Comparison of ENCODE assay signal across 13 mouse cellular contexts in genomic region chr12:24762253-24762652, GRCm38 (mm10). TPM values are rescaled to one million over a fixed set of nuclear protein-coding genes. Genes with fewer than 3 reads are reported as not detected.
A peak's percentile ranks its signal among the peaks of the same experiment; 100 is the strongest.
DNase-seq lines count a peak whose midpoint lies in the region; ATAC-seq lines count a peak whose summit lies in the region.
"Had no signal": no experiment of that assay in that cellular context is flagged by ENCODE, and none has a peak within 500 bp of the region (broad histone marks: within the 10 kb centered on the region; RNA-seq: fewer than 3 reads in every experiment).

No protein-coding gene starts in this region.

- no peaks in the 10 kb centered on the region for H3K27me3 ChIP-seq in forebrain, embryonic 10.5 days (ENCODE audit: poor library complexity, severe bottlenecking)
- H3K27me3 ChIP-seq in forebrain, embryonic 14.5 days (replicated peaks; ENCODE audit: control insufficient read depth, insufficient read depth, low read length) = no peaks in the 10 kb centered on the region
- H3K27me3 ChIP-seq in midbrain, embryonic 10.5 days (ENCODE audit: low read depth, poor library complexity, severe bottlenecking) = no peaks in the 10 kb centered on the region
- no peaks in the 10 kb centered on the region for H3K27me3 ChIP-seq in midbrain, embryonic 14.5 days (ENCODE audit: control insufficient read depth, insufficient read depth, low read length)
- H3K27me3 ChIP-seq in intestine, embryonic 14.5 days (replicated peaks; ENCODE audit: control insufficient read depth, insufficient read depth, low read length) = no peaks in the 10 kb centered on the region
- no peaks in the 10 kb centered on the region for H3K27me3 ChIP-seq in stomach, embryonic 16.5 days (ENCODE audit: control insufficient read depth, insufficient read depth, low read length)
- H3K27me3 ChIP-seq: Patski had no signal

- peak overlapping the region; percentile 61 for H3K27ac ChIP-seq in forebrain, embryonic 10.5 days
- no peak overlapping the region for H3K27ac ChIP-seq in forebrain, embryonic 14.5 days (ENCODE audit: low read depth, low read length)
- H3K27ac ChIP-seq in midbrain, embryonic 10.5 days (replicated peaks) = peak overlapping the region; percentile 74
- no peak overlapping the region for H3K27ac ChIP-seq in midbrain, embryonic 14.5 days (replicated peaks; ENCODE audit: low read depth, low read length)
- no peak overlapping the region for H3K27ac ChIP-seq in intestine, embryonic 14.5 days (ENCODE audit: low read depth)
- no peak overlapping the region for H3K27ac ChIP-seq in stomach, embryonic 16.5 days (ENCODE audit: low read length)

- peaks cover 22% of the 10 kb centered on the region for H3K4me1 ChIP-seq in forebrain, embryonic 10.5 days
- no peaks in the 10 kb centered on the region for H3K4me1 ChIP-seq in forebrain, embryonic 14.5 days (ENCODE audit: control insufficient read depth, insufficient read depth, low read length)
- peaks cover 23% of the 10 kb centered on the region for H3K4me1 ChIP-seq in midbrain, embryonic 10.5 days
- peaks cover 8% of the 10 kb centered on the region; the same call in 1 of the 2 replicates for H3K4me1 ChIP-seq in midbrain, embryonic 14.5 days (ENCODE audit: control insufficient read depth, insufficient read depth, low read length)
- H3K4me1 ChIP-seq in intestine, embryonic 14.5 days (replicated peaks; ENCODE audit: control insufficient read depth, insufficient read depth, low read length) = peaks cover 19% of the 10 kb centered on the region; the same call in 1 of the 2 replicates
- H3K4me1 ChIP-seq in stomach, embryonic 16.5 days (ENCODE audit: control insufficient read depth, insufficient read depth, low read length) = peaks cover 7% of the 10 kb centered on the region; the same call in 1 of the 2 replicates

- H3K4me3 ChIP-seq in forebrain, embryonic 10.5 days = no peak overlapping the region
- no peak overlapping the region for H3K4me3 ChIP-seq in forebrain, embryonic 14.5 days (ENCODE audit: low read depth, low read length)
- peak overlapping the region; percentile 24 for H3K4me3 ChIP-seq in midbrain, embryonic 10.5 days
- no peak overlapping the region for H3K4me3 ChIP-seq in midbrain, embryonic 14.5 days (replicated peaks; ENCODE audit: low read depth, low read length)
- no peak overlapping the region for H3K4me3 ChIP-seq in intestine, embryonic 14.5 days (ENCODE audit: low read depth, low read length)
- no peak overlapping the region for H3K4me3 ChIP-seq in stomach, embryonic 16.5 days (replicated peaks; ENCODE audit: low read length)
- H3K4me3 ChIP-seq: megakaryocyte, embryonic 14.5 days had no signal

- no peak overlapping the region for H3K4me2 ChIP-seq in forebrain, embryonic 14.5 days (ENCODE audit: low read length)
- H3K4me2 ChIP-seq in midbrain, embryonic 14.5 days (ENCODE audit: low read length) = no peak overlapping the region
- peak overlapping the region; percentile 25 for H3K4me2 ChIP-seq in intestine, embryonic 14.5 days (ENCODE audit: low read length)
- H3K4me2 ChIP-seq in stomach, embryonic 16.5 days (ENCODE audit: low read depth, low read length) = peak overlapping the region; percentile 27; the same call in 1 of the 2 replicates
- H3K4me2 ChIP-seq: heart, embryonic 11.5 days had no signal

- 3% methylated on average over 3 of the region's 3 CpGs for WGBS in forebrain, embryonic 10.5 days
- WGBS in forebrain, embryonic 14.5 days = 2% methylated on average over 3 of the region's 3 CpGs
- WGBS in midbrain, embryonic 10.5 days = 11% methylated on average over 3 of the region's 3 CpGs
- 4% methylated on average over 3 of the region's 3 CpGs for WGBS in midbrain, embryonic 14.5 days
- 5% methylated on average over 3 of the region's 3 CpGs for WGBS in intestine, embryonic 14.5 days
- 13% methylated on average over 3 of the region's 3 CpGs for WGBS in stomach, embryonic 16.5 days

- H3K36me3 ChIP-seq in forebrain, embryonic 10.5 days (replicated peaks) = no peaks in the 10 kb centered on the region
- H3K36me3 ChIP-seq in forebrain, embryonic 14.5 days (ENCODE audit: control insufficient read depth, insufficient read depth, low read length) = no peaks in the 10 kb centered on the region
- H3K36me3 ChIP-seq in midbrain, embryonic 10.5 days = no peaks in the 10 kb centered on the region
- no peaks in the 10 kb centered on the region for H3K36me3 ChIP-seq in midbrain, embryonic 14.5 days (ENCODE audit: control insufficient read depth, insufficient read depth, low read length)
- no peaks in the 10 kb centered on the region for H3K36me3 ChIP-seq in intestine, embryonic 14.5 days (ENCODE audit: control insufficient read depth, insufficient read depth, low read length)
- no peaks in the 10 kb centered on the region for H3K36me3 ChIP-seq in stomach, embryonic 16.5 days (ENCODE audit: control insufficient read depth, insufficient read depth, low read length)

- no peak overlapping the region for H3K9ac ChIP-seq in forebrain, embryonic 14.5 days (ENCODE audit: low read length)
- no peak overlapping the region for H3K9ac ChIP-seq in midbrain, embryonic 14.5 days (replicated peaks; ENCODE audit: low read length)
- no peak overlapping the region for H3K9ac ChIP-seq in intestine, embryonic 14.5 days (ENCODE audit: low read length)
- no peak overlapping the region for H3K9ac ChIP-seq in stomach, embryonic 16.5 days (ENCODE audit: low read length)

- ATAC-seq in forebrain, embryonic 14.5 days = no peak
- no peak for ATAC-seq in midbrain, embryonic 14.5 days (ENCODE audit: low FRiP score, low TSS enrichment)
- 0 out of 2 replicates have a peak, but pooled peaks have one; percentile 32 for ATAC-seq in intestine, embryonic 14.5 days (replicated peaks; ENCODE audit: low FRiP score, low TSS enrichment, low read depth)
- no peak for ATAC-seq in stomach, embryonic 16.5 days (ENCODE audit: insufficient read depth, low FRiP score)
- ATAC-seq: Patski had no signal

- no peaks in the 10 kb centered on the region for H3K9me3 ChIP-seq in forebrain, embryonic 10.5 days
- no peaks in the 10 kb centered on the region for H3K9me3 ChIP-seq in forebrain, embryonic 14.5 days (replicated peaks; ENCODE audit: control insufficient read depth, low read length)
- H3K9me3 ChIP-seq in midbrain, embryonic 10.5 days (replicated peaks) = no peaks in the 10 kb centered on the region
- no peaks in the 10 kb centered on the region for H3K9me3 ChIP-seq in midbrain, embryonic 14.5 days (ENCODE audit: control insufficient read depth, low read length)
- H3K9me3 ChIP-seq in intestine, embryonic 14.5 days (ENCODE audit: control insufficient read depth, low read length) = no peaks in the 10 kb centered on the region
- no peaks in the 10 kb centered on the region for H3K9me3 ChIP-seq in stomach, embryonic 16.5 days (replicated peaks; ENCODE audit: control insufficient read depth, low read length)
- H3K9me3 ChIP-seq: megakaryocyte, embryonic 14.5 days had no signal

- no peak for DNase-seq in forebrain, embryonic 10.5 days (ENCODE audit: extremely low spot score, low spot score)
- DNase-seq in forebrain, embryonic 14.5 days (ENCODE audit: low spot score) = no peak
- DNase-seq in midbrain, embryonic 10.5 days (ENCODE audit: low spot score) = no peak
- no peak for DNase-seq in midbrain, embryonic 14.5 days
- DNase-seq in intestine, embryonic 14.5 days (ENCODE audit: low spot score) = no peak
- DNase-seq in gastrocnemius, postnatal 10 days = no peak
- DNase-seq in thymus, postnatal 25 days = no peak
- DNase-seq: cerebellum, postnatal 25 days; retina, postnatal 1 day had no signal

RNA-seq across cellular contexts. Expression of gene Rrm2, which starts 54.2 kb away (rescaled TPM):
- polyA plus RNA-seq in forebrain, embryonic 10.5 days (2016; fragmentation: Nextera tagmentation; extraction: Ambion mirVana) = 828 and 834 TPM in 2 replicates
- polyA plus RNA-seq in forebrain, embryonic 14.5 days (2014; fragmentation: Nextera tagmentation; extraction: Ambion mirVana) = 136 and 139 TPM in 2 replicates
- 732 and 813 TPM in 2 replicates for polyA plus RNA-seq in midbrain, embryonic 10.5 days (2016; fragmentation: Nextera tagmentation; extraction: Ambion mirVana)
- 38.8 and 62.6 TPM in 2 replicates for polyA plus RNA-seq in midbrain, embryonic 14.5 days (2014; fragmentation: Nextera tagmentation; extraction: Ambion mirVana)
- polyA plus RNA-seq in intestine, embryonic 14.5 days (2014; fragmentation: Nextera tagmentation; extraction: Ambion mirVana) = 160 and 162 TPM in 2 replicates
- polyA plus RNA-seq in stomach, embryonic 16.5 days (2015; fragmentation: Nextera tagmentation; extraction: Ambion mirVana) = 139 and 145 TPM in 2 replicates
- 10 to 100 TPM; 13.5 to 21.2 TPM for total RNA-seq in gastrocnemius, postnatal 10 days (2021)

Comparison
In these comparisons a context has a peak if more than half of its experiments do, and no peak if none do; other contexts are left out.
1. H3K27ac ChIP-seq: peak in forebrain, embryonic 10.5 days (single experiment) and midbrain, embryonic 10.5 days (single experiment); none in forebrain, embryonic 14.5 days (single experiment), midbrain, embryonic 14.5 days (single experiment), intestine, embryonic 14.5 days (single experiment) and stomach, embryonic 16.5 days (single experiment).
2. H3K4me2 ChIP-seq: peak in intestine, embryonic 14.5 days (single experiment) and stomach, embryonic 16.5 days (single experiment); none in forebrain, embryonic 14.5 days (single experiment) and midbrain, embryonic 14.5 days (single experiment).